Comparison of ENCODE assay signal across 8 mouse cellular contexts in genomic region chr8:61894062-61894461, GRCm38 (mm10). TPM values are rescaled to one million over a fixed set of nuclear protein-coding genes. Genes with fewer than 3 reads are reported as not detected.
A peak's percentile ranks its signal among the peaks of the same experiment; 100 is the strongest.
DNase-seq lines count a peak whose midpoint lies in the region; ATAC-seq and TF ChIP-seq lines count a peak whose summit lies in the region.
"Had no signal": no experiment of that assay in that cellular context is flagged by ENCODE, and none has a peak within 500 bp of the region (broad histone marks: within the 10 kb centered on the region; RNA-seq: fewer than 3 reads in every experiment).

No protein-coding gene starts in this region.

- no peak for TF ChIP-seq EP300 in liver, embryonic 14.5 days (IDR thresholded peaks at IDR 0.05; ENCODE audit: low read depth)

- no peak overlapping the region for H3K9ac ChIP-seq in midbrain, embryonic 16.5 days (ENCODE audit: low read depth, low read length)
- no peak overlapping the region for H3K9ac ChIP-seq in liver, embryonic 14.5 days (replicated peaks)

- no peak overlapping the region for H3K4me3 ChIP-seq in midbrain, embryonic 10.5 days
- H3K4me3 ChIP-seq in midbrain, embryonic 16.5 days (ENCODE audit: low read depth, low read length): no peak overlapping the region
- no peak overlapping the region for H3K4me3 ChIP-seq in embryonic facial prominence, embryonic 10.5 days
- no peak overlapping the region for H3K4me3 ChIP-seq in liver, embryonic 14.5 days (ENCODE audit: insufficient read depth in 1 of 2, low read depth in 2 of 2, low read length in 2 of 2)
- H3K4me3 ChIP-seq: myocyte had no signal

- H3K36me3 ChIP-seq in midbrain, embryonic 10.5 days: no peaks in the 10 kb centered on the region
- H3K36me3 ChIP-seq in midbrain, embryonic 16.5 days (ENCODE audit: control insufficient read depth, insufficient read depth, low read length): no peaks in the 10 kb centered on the region
- no peaks in the 10 kb centered on the region for H3K36me3 ChIP-seq in embryonic facial prominence, embryonic 10.5 days (replicated peaks)
- H3K36me3 ChIP-seq in liver, embryonic 14.5 days (replicated peaks; ENCODE audit: control insufficient read depth, insufficient read depth, low read depth): no peaks in the 10 kb centered on the region

- no peaks in the 10 kb centered on the region for H3K4me1 ChIP-seq in midbrain, embryonic 10.5 days
- no peaks in the 10 kb centered on the region for H3K4me1 ChIP-seq in midbrain, embryonic 16.5 days (ENCODE audit: control insufficient read depth, insufficient read depth, low read length)
- H3K4me1 ChIP-seq in embryonic facial prominence, embryonic 10.5 days: no peaks in the 10 kb centered on the region
- H3K4me1 ChIP-seq in liver, embryonic 14.5 days (replicated peaks; ENCODE audit: control insufficient read depth in 2 of 2, insufficient read depth in 2 of 2, low read length in 1 of 2): no peaks in the 10 kb centered on the region

- ATAC-seq in midbrain, embryonic 16.5 days: no peak; the same call in 1 of the 2 replicates
- ATAC-seq in liver, embryonic 14.5 days (ENCODE audit: insufficient read depth): no peak

- H3K27ac ChIP-seq in midbrain, embryonic 10.5 days (replicated peaks): no peak overlapping the region
- H3K27ac ChIP-seq in midbrain, embryonic 16.5 days (ENCODE audit: low read length): no peak overlapping the region
- no peak overlapping the region for H3K27ac ChIP-seq in embryonic facial prominence, embryonic 10.5 days (replicated peaks)
- H3K27ac ChIP-seq in liver, embryonic 14.5 days: no peak overlapping the region

- WGBS in midbrain, embryonic 10.5 days: 60% methylated on average over 2 of the region's 2 CpGs
- 56% methylated on average over 2 of the region's 2 CpGs for WGBS in midbrain, embryonic 16.5 days
- WGBS in embryonic facial prominence, embryonic 10.5 days: 60% methylated on average over 2 of the region's 2 CpGs
- 36% methylated on average over 2 of the region's 2 CpGs for WGBS in liver, embryonic 14.5 days (ENCODE audit: insufficient replicate concordance)

- peak; percentile 39 for DNase-seq in midbrain, embryonic 10.5 days (ENCODE audit: low spot score)
- peak; percentile 54 for DNase-seq in adrenal gland, adult 2 months
- peak; percentile 43 for DNase-seq in embryonic facial prominence, embryonic 10.5 days (ENCODE audit: low spot score)
- peak; percentile 15 to 48 for DNase-seq in kidney, adult 8-10 months
- no peak for DNase-seq in liver, embryonic 14.5 days (ENCODE audit: low read depth in 3 of 3, low spot score in 3 of 3)
- DNase-seq in right cerebral cortex, postnatal 25 days: peak; percentile 42

- no peaks in the 10 kb centered on the region for H3K27me3 ChIP-seq in midbrain, embryonic 10.5 days (ENCODE audit: low read depth, poor library complexity, severe bottlenecking)
- no peaks in the 10 kb centered on the region for H3K27me3 ChIP-seq in midbrain, embryonic 16.5 days (ENCODE audit: control insufficient read depth, insufficient read depth, low read depth, low read length)
- H3K27me3 ChIP-seq in embryonic facial prominence, embryonic 10.5 days (replicated peaks; ENCODE audit: low read depth, poor library complexity, severe bottlenecking): no peaks in the 10 kb centered on the region
- H3K27me3 ChIP-seq in liver, embryonic 14.5 days (ENCODE audit: control insufficient read depth, insufficient read depth, low read length): no peaks in the 10 kb centered on the region

- no peak overlapping the region for H3K4me2 ChIP-seq in midbrain, embryonic 16.5 days (ENCODE audit: low read length)
- no peak overlapping the region for H3K4me2 ChIP-seq in liver, embryonic 14.5 days (ENCODE audit: low read depth)

- H3K9me3 ChIP-seq in midbrain, embryonic 10.5 days (replicated peaks): no peaks in the 10 kb centered on the region
- H3K9me3 ChIP-seq in midbrain, embryonic 16.5 days (replicated peaks; ENCODE audit: control insufficient read depth, low read length, poor library complexity, severe bottlenecking): no peaks in the 10 kb centered on the region
- no peaks in the 10 kb centered on the region for H3K9me3 ChIP-seq in embryonic facial prominence, embryonic 10.5 days
- no peaks in the 10 kb centered on the region for H3K9me3 ChIP-seq in liver, embryonic 14.5 days (ENCODE audit: control insufficient read depth, low read length)

- TF ChIP-seq CTCF in liver, embryonic 14.5 days (IDR thresholded peaks at IDR 0.05; ENCODE audit: low read depth): peak; percentile 17; the same call in 1 of the 2 replicates

RNA-seq across cellular contexts. Expression of gene Palld, which starts 8.4 kb away (rescaled TPM):
- polyA plus RNA-seq in midbrain, embryonic 10.5 days (2016; fragmentation: Nextera tagmentation; extraction: Ambion mirVana): 58.2 and 63.9 TPM in 2 replicates
- 15.4 and 15.5 TPM in 2 replicates for polyA plus RNA-seq in midbrain, embryonic 16.5 days (2015; fragmentation: Nextera tagmentation; extraction: Ambion mirVana)
- total RNA-seq in adrenal gland, adult 2 months (2021): 10 to 100 TPM; 30.5 to 40.6 TPM
- 35.8 and 42.9 TPM in 2 replicates for polyA plus RNA-seq in adrenal gland, adult 2 months (2012; rRNA removed)
- polyA plus RNA-seq in embryonic facial prominence, embryonic 10.5 days (2016; fragmentation: Nextera tagmentation; extraction: Ambion mirVana): 52.2 and 62.2 TPM in 2 replicates
- polyA plus RNA-seq in liver, embryonic 14.5 days (2012; rRNA removed): 1.3 and 1.8 TPM in 2 replicates
- 2.9 and 3.3 TPM in 2 replicates for polyA plus RNA-seq in liver, embryonic 14.5 days (2014; fragmentation: Nextera tagmentation; extraction: Ambion mirVana)

RNA-seq across cellular contexts. Expression of gene Ddx60, which starts 33.8 kb away (rescaled TPM):
- 0.14 and 0.37 TPM in 2 replicates for polyA plus RNA-seq in midbrain, embryonic 10.5 days (2016; fragmentation: Nextera tagmentation; extraction: Ambion mirVana)
- 0.17 and 0.34 TPM in 2 replicates for polyA plus RNA-seq in midbrain, embryonic 16.5 days (2015; fragmentation: Nextera tagmentation; extraction: Ambion mirVana)
- total RNA-seq in adrenal gland, adult 2 months (2021): 1 to 10 TPM; 3.1 to 3.8 TPM
- polyA plus RNA-seq in adrenal gland, adult 2 months (2012; rRNA removed): 0.41 and 1.0 TPM in 2 replicates
- 0.05 and 0.11 TPM in 2 replicates for polyA plus RNA-seq in embryonic facial prominence, embryonic 10.5 days (2016; fragmentation: Nextera tagmentation; extraction: Ambion mirVana)
- polyA plus RNA-seq in liver, embryonic 14.5 days (2012; rRNA removed): 0.11 and 0.17 TPM in 2 replicates
- polyA plus RNA-seq in liver, embryonic 14.5 days (2014; fragmentation: Nextera tagmentation; extraction: Ambion mirVana): 0.38 and 0.86 TPM in 2 replicates

Comparison
In these comparisons a context has a peak if more than half of its experiments do, and no peak if none do; other contexts are left out.
1. DNase-seq: peak in midbrain, embryonic 10.5 days (single experiment), adrenal gland, adult 2 months (single experiment), embryonic facial prominence, embryonic 10.5 days (single experiment), kidney, adult 8-10 months (2 of 2) and right cerebral cortex, postnatal 25 days (single experiment); none in liver, embryonic 14.5 days (0 of 3).